Mouse (Mus musculus) MEL (cell line): ENCODE results near the gene Olfr267. TPM values are rescaled to one million over a fixed set of nuclear protein-coding genes. Genes with fewer than 3 reads are reported as not detected.

Experiments used
- DNase-seq: peaks from one replicate; pipeline ENCODE4 v3.0.0; 2011; ENCODE audit warnings: low read depth, low spot score
- H3K27ac ChIP-seq: 2 replicates; pipeline ENCODE4 v1.5.1; 2012; ENCODE audit warnings: low read depth, mild to moderate bottlenecking, control low read depth, low read length, moderate library complexity; ENCODE audit not compliant: control insufficient read depth
- H3K27me3 ChIP-seq, 2 experiments: fragments of 150-350 bp in 1 of 2; sonication (generic) in 1 of 2; 2 replicates each; pipeline ENCODE4 v1.6.1; 2012; ENCODE audit warnings: low read length in 2 of 2, mild to moderate bottlenecking in 2 of 2, improper control_type of control experiment in 1 of 2, moderate library complexity in 1 of 2; ENCODE audit not compliant: insufficient read depth in 2 of 2, control insufficient read depth in 1 of 2
- H3K36me3 ChIP-seq, 2 experiments: 2 replicates each; pipeline ENCODE4 v1.6.1; 2012 to 2014; ENCODE audit warnings: low read length in 2 of 2, improper control_type of control experiment in 1 of 2, inconsistent platforms in 1 of 2, mild to moderate bottlenecking in 1 of 2; ENCODE audit not compliant: insufficient read depth in 2 of 2, control insufficient read depth in 1 of 2
- H3K4me1 ChIP-seq, 2 experiments: fragments of 150-350 bp in 1 of 2; sonication (generic) in 1 of 2; 2 replicates each; pipeline ENCODE4 v1.6.1; 2012; ENCODE audit warnings: low read length in 2 of 2, improper control_type of control experiment in 1 of 2, mild to moderate bottlenecking in 1 of 2; ENCODE audit not compliant: insufficient read depth in 2 of 2, control insufficient read depth in 1 of 2
- H3K4me3 ChIP-seq, 2 experiments: fragments of 150-350 bp in 1 of 2; sonication (generic) in 1 of 2; 2 replicates each; pipeline ENCODE4 v1.5.1; 2012; ENCODE audit warnings: low read depth in 2 of 2, low read length in 2 of 2, mild to moderate bottlenecking in 2 of 2, moderate library complexity in 2 of 2, control low read depth in 1 of 2, improper control_type of control experiment in 1 of 2; ENCODE audit not compliant: control insufficient read depth in 1 of 2, insufficient read depth in 1 of 2
- H3K79me2 ChIP-seq: 2 replicates; pipeline ENCODE4 v1.6.1; 2012; ENCODE audit warnings: mild to moderate bottlenecking, low read length, moderate library complexity; ENCODE audit not compliant: control insufficient read depth, poor library complexity, insufficient read depth
- H3K9ac ChIP-seq: 2 replicates; pipeline ENCODE4 v1.6.1; 2012; ENCODE audit warnings: low read depth, mild to moderate bottlenecking, control low read depth, low read length, moderate library complexity; ENCODE audit not compliant: control insufficient read depth, poor library complexity, severe bottlenecking
- H3K9me3 ChIP-seq: fragments of 150-350 bp; sonication (generic); replicated peaks from 2 replicates; pipeline ENCODE4 v1.6.1; 2012; ENCODE audit warnings: mild to moderate bottlenecking, low read length, improper control_type of control experiment, moderate library complexity; ENCODE audit not compliant: insufficient read depth
- BHLHE40 ChIP-seq: IDR thresholded peaks from 2 replicates; pipeline ENCODE4 v1.6.1; 2012; ENCODE audit warnings: low read depth, mild to moderate bottlenecking, inconsistent platforms, low read length, improper control_type of control experiment, borderline replicate concordance
- CHD1 ChIP-seq: IDR thresholded peaks from 2 replicates; pipeline ENCODE4 v1.6.1; 2012; ENCODE audit warnings: low read depth, mild to moderate bottlenecking, inconsistent platforms, low read length, improper control_type of control experiment
- E2F4 ChIP-seq: IDR thresholded peaks from 2 replicates; pipeline ENCODE4 v1.6.1; 2011; ENCODE audit warnings: low read depth, low read length, improper control_type of control experiment, borderline replicate concordance
- ELF1 ChIP-seq: IDR thresholded peaks from 2 replicates; pipeline ENCODE4 v1.6.1; 2014; ENCODE audit warnings: low read depth, mild to moderate bottlenecking, inconsistent platforms, low read length, improper control_type of control experiment, moderate library complexity
- EP300 ChIP-seq, 2 experiments: IDR thresholded peaks; 2 replicates each; pipeline ENCODE4 v1.6.1; 2011; ENCODE audit warnings: improper control_type of control experiment in 2 of 2, low read length in 2 of 2, low read depth in 1 of 2, mild to moderate bottlenecking in 1 of 2
- GATA1 ChIP-seq: IDR thresholded peaks from 2 replicates; pipeline ENCODE4 v1.6.1; 2011; ENCODE audit warnings: low read depth, low read length, improper control_type of control experiment
- JUND ChIP-seq: IDR thresholded peaks from 2 replicates; pipeline ENCODE4 v1.6.1; 2011; ENCODE audit warnings: low read depth, mild to moderate bottlenecking, improper control_type of control experiment, low read length
- MAX ChIP-seq: IDR thresholded peaks from 2 replicates; pipeline ENCODE4 v1.6.1; 2011; ENCODE audit warnings: low read length, improper control_type of control experiment
- MAZ ChIP-seq: IDR thresholded peaks from 2 replicates; pipeline ENCODE4 v1.6.1; 2012; ENCODE audit warnings: low read depth, mild to moderate bottlenecking, inconsistent platforms, low read length, improper control_type of control experiment
- MEF2A ChIP-seq: IDR thresholded peaks from 2 replicates; pipeline ENCODE4 v1.6.1; 2014; ENCODE audit warnings: low read depth, mild to moderate bottlenecking, inconsistent platforms, low read length, improper control_type of control experiment; ENCODE audit not compliant: poor library complexity, insufficient replicate concordance, severe bottlenecking; ENCODE audit errors: extremely low read depth
- MYB ChIP-seq: IDR thresholded peaks from 2 replicates; pipeline ENCODE4 v1.6.1; 2011; ENCODE audit warnings: mild to moderate bottlenecking, low read depth, low read length, improper control_type of control experiment
- MYC ChIP-seq: IDR thresholded peaks from 2 replicates; pipeline ENCODE4 v1.6.1; 2011; ENCODE audit warnings: low read depth, mild to moderate bottlenecking, low read length, improper control_type of control experiment, moderate library complexity
- NELFE ChIP-seq: IDR thresholded peaks from 2 replicates; pipeline ENCODE4 v1.6.1; 2011; ENCODE audit warnings: low read depth, low read length, improper control_type of control experiment
- NRF1 ChIP-seq: IDR thresholded peaks from 2 replicates; pipeline ENCODE4 v1.6.1; 2014; ENCODE audit warnings: low read depth, mild to moderate bottlenecking, inconsistent platforms, low read length, improper control_type of control experiment, moderate library complexity; ENCODE audit not compliant: poor library complexity, insufficient read depth, severe bottlenecking
- POLR2A ChIP-seq, 2 experiments: IDR thresholded peaks; 2 replicates each; pipeline ENCODE4 v1.6.1; 2011 to 2012; ENCODE audit warnings: low read length in 2 of 2, mild to moderate bottlenecking in 2 of 2, control low read depth in 1 of 2, improper control_type of control experiment in 1 of 2, low read depth in 1 of 2, moderate library complexity in 1 of 2; ENCODE audit not compliant: control insufficient read depth in 1 of 2, insufficient read depth in 1 of 2, poor library complexity in 1 of 2
- POLR2AphosphoS2 ChIP-seq: IDR thresholded peaks from 2 replicates; pipeline ENCODE4 v1.6.1; 2011; ENCODE audit warnings: low read length, improper control_type of control experiment
- RCOR1 ChIP-seq: IDR thresholded peaks from 2 replicates; pipeline ENCODE4 v1.6.1; 2012; ENCODE audit warnings: low read depth, mild to moderate bottlenecking, inconsistent platforms, low read length, improper control_type of control experiment
- SMC3 ChIP-seq: IDR thresholded peaks from 2 replicates; pipeline ENCODE4 v1.6.1; 2011; ENCODE audit warnings: low read depth, low read length, improper control_type of control experiment
- UBTF ChIP-seq: IDR thresholded peaks from 2 replicates; pipeline ENCODE4 v1.6.1; 2012; ENCODE audit warnings: low read depth, mild to moderate bottlenecking, inconsistent platforms, low read length, improper control_type of control experiment, moderate library complexity, borderline replicate concordance; ENCODE audit not compliant: insufficient read depth
- ZC3H11A ChIP-seq: IDR thresholded peaks from 2 replicates; pipeline ENCODE4 v1.6.1; 2012; ENCODE audit warnings: low read depth, mild to moderate bottlenecking, inconsistent platforms, low read length, improper control_type of control experiment
- ZMIZ1 ChIP-seq: IDR thresholded peaks from 2 replicates; pipeline ENCODE4 v1.6.1; 2012; ENCODE audit warnings: low read depth, mild to moderate bottlenecking, inconsistent platforms, low read length, improper control_type of control experiment, moderate library complexity
- polyA plus RNA-seq, 2 experiments: library from polyadenylated mRNA; stranded (reverse) in 1 of 2; unstranded in 1 of 2; fragments of >175 nt in 1 of 2; fragments of >200 nt in 1 of 2; gene quantifications; 2 replicates each; pipeline versions ENCODE4 v1.2.1 to v1.2.4; 2012; ENCODE audit warnings: low replicate concordance in 2 of 2, low read depth in 1 of 2; ENCODE audit not compliant: insufficient read length in 2 of 2, insufficient read depth in 1 of 2, missing spikeins in 1 of 2
- total RNA-seq: library from RNA; depleted of rRNA; stranded (reverse); fragments of 300-350 nt; gene quantifications from 2 replicates; pipeline ENCODE4 v1.2.3, GENCODE M21; 2012

The Olfr267 gene
- total and polyA plus RNA-seq, 3 experiments: 0.08 TPM; not detected in 2

DNA sequence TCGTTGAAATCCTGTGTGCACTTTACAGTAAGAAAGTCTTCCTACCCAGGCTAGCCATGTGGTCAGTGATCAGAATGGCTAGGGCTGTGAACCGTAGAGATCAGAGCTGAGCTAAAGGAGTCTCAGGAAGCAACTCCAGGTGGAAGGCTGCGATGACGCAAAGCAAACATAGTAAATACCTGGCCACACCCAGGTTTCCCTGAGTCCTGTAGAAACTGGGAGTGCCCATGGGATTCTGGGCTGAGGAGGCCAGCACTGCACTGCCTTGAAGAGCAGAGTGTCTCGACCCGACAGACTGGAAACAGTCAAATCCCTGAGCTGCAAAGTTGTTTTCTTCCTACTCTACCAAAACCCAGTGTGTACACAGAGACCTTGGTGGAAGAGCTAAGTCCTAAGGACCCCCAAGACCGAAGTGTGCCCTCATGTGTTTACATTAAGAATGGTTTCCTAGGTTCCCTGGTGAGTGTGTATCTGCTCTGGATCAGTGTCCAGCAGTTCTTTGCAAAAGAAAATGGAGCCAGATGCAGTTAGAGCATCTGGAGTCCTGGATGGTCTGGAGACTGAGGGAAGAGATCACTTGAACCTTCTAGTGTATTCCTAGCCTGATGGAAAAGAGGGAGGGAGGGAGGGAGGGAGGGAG, 41.8 kb downstream of the Olfr267 start:
- H3K36me3 ChIP-seq: no peaks in the 10 kb centered on the region; a peak in 1 of 4 replicates
- H3K4me1 ChIP-seq: no peaks in the 10 kb centered on the region
- H3K9me3 ChIP-seq: no peaks in the 10 kb centered on the region
- H3K9ac ChIP-seq: no peak overlapping the region
- H3K79me2 ChIP-seq: no peaks in the 10 kb centered on the region
- no peak overlapping the region for H3K4me3 ChIP-seq
- H3K27me3 ChIP-seq: peaks cover 0 to 3% of the 10 kb centered on the region in 2 experiments; a peak in 2 of 4 replicates
- TF ChIP-seq MYC: no peak
- TF ChIP-seq POLR2A (IDR thresholded peaks at IDR 0.05; ENCODE audit: control insufficient read depth in 1 of 2, insufficient read depth in 1 of 2, low read depth in 1 of 2, low read length in 2 of 2, poor library complexity in 1 of 2): no peak
- no peak for TF ChIP-seq MYB
- no peak for DNase-seq
- H3K27ac ChIP-seq: no peak overlapping the region

- Histone ChIP-seq H3K27ac (no peak overlapping the region), H3K9me3 (no peaks in the 10 kb centered on the region), H3K9ac (no peak overlapping the region), H3K27me3 (no peaks in the 10 kb centered on the region), H3K4me3 (no peak overlapping the region), H3K79me2 (no peaks in the 10 kb centered on the region), H3K4me1 (no peaks in the 10 kb centered on the region), H3K36me3 (no peaks in the 10 kb centered on the region)
- DNase-seq: no peak
- TF ChIP-seq UBTF: no peak
- no peak for TF ChIP-seq ZMIZ1
- no peak for TF ChIP-seq EP300 (IDR thresholded peaks at IDR 0.05; ENCODE audit: low read depth in 1 of 2, low read length in 2 of 2)
- TF ChIP-seq ZC3H11A: no peak
- TF ChIP-seq RCOR1: no peak
- no peak for TF ChIP-seq NELFE
- TF ChIP-seq GATA1: no peak
- no peak for TF ChIP-seq BHLHE40
- TF ChIP-seq ELF1: no peak
- TF ChIP-seq MAZ: no peak
- no peak for TF ChIP-seq MAX
- TF ChIP-seq POLR2AphosphoS2: no peak
- TF ChIP-seq MEF2A: no peak
- TF ChIP-seq NRF1: no peak
- TF ChIP-seq POLR2A (IDR thresholded peaks at IDR 0.05; ENCODE audit: control insufficient read depth in 1 of 2, insufficient read depth in 1 of 2, low read depth in 1 of 2, low read length in 2 of 2, poor library complexity in 1 of 2): no peak
- TF ChIP-seq E2F4: no peak
- no peak for TF ChIP-seq JUND
- no peak for TF ChIP-seq SMC3
- no peak for TF ChIP-seq CHD1
Measured at GRCm38 (mm10) chr4:58736867-58737633, 50.5 kb downstream of the Olfr267 start.
